Mouse (Mus musculus) adipocyte (in vitro differentiated cells): ENCODE measurements at regions not wholly inside any gene's neighbourhood (a gene's known extent, or its start where the extent isn't known, plus 50 kb on each side); places are given as distances from the start of the nearest gene placed in this dataset.
"Not testable (repeated sequence)": the region's sequence is repeated elsewhere in the genome, so short reads cannot be mapped to it uniquely, and the experiment has no call there.

Source experiments
- DNase-seq: peaks from one replicate; pipeline ENCODE4 v3.0.0-alpha.2; 2016; ENCODE audit warnings: low spot score

DNA sequence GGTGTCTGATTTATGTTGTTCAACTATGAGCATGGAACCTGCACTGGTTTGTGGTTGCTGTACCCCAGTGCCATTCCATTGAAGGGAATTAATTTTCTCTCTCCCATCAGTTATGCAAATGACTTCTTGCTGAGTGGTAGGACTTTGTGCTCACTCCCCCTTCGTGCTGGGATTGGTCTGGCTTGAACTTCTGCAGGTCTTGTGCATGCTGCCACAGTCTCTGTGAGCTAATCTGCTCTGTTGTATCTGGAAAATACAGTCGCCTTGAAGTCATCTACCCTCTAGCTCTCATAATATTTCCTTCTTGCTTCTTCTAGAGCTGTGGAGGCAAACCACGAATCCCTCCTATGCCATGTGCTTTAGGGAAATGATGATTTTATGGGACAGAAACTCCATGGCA, 243.6 kb upstream of the Dpp6 start:
- no peak for DNase-seq

- DNase-seq, result no peak
Observed at GRCm38 (mm10) chr5:26586108-26586507, 230.9 kb upstream of the Dpp6 start.

DNA sequence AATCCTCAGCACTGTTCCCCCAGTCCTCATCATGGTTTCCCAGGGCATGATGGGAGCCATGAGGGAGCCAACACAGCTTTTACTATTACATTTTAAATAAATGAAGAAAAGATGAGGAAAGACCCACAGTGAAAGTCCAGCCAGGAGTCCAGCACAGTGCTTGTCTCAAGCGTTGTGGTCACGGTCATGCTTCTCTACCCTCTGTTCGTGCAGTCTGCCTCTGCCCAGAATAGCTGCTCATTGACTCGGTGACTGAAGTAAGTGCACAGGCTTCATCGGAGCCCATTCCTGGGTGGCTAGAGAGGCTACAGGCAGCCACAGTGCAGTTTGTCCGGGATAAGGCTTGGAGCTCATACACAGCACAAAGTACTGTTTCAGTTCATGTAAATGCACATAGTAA, 226.1 kb upstream of the Dpp6 start:
- DNase-seq, result no peak

DNA sequence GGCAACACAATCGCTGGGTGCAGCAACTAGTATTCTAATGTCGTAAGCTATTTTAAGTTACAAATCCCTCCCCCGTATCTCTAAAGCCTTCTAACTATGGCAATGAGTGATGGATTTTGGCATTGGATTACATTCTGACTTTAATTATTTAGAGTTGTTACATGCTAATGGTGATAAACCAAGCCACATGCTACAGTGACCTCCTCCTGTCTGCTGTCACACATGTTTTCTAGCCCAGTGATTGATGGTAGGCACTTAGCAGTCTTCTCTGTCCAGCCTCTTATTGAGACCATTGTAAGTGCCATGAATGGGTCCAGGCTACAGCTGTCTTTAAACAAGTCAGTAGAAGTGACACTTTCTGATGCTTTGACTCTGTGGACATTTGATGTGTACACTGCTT, 224.7 kb upstream of the Dpp6 start:
- no peak for DNase-seq

- DNase-seq, result no peak
Observed at GRCm38 (mm10) chr5:26597991-26598390, 219.0 kb upstream of the Dpp6 start.

- DNase-seq, result no peak
Observed at GRCm38 (mm10) chr5:26619272-26619671, 197.7 kb upstream of the Dpp6 start.

GRCm38 (mm10) chr5:26622116-26622515, 194.9 kb upstream of the Dpp6 start:
- DNase-seq, result no peak

GRCm38 (mm10) chr5:26671478-26671877, 145.5 kb upstream of the Dpp6 start:
- no peak for DNase-seq

DNA sequence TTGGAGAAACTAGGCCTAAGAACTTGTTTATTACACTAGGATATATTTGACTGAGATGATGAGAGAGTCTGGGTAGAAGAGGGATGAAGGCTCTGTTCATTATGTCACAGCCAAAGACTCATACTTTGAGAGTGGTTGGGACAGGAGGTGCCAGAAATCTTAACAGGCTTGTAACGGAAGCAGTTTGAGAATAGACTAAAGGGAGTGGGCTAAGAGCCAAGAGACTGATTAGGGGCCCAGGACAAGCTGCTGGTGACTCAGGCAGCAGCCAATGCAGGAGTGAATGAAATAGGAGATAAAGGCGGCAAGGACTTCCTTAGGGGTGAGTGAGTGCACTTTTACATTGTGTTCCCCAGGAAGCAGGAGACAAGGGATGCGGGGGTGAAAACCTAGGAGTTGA, 127.2 kb upstream of the Dpp6 start:
- DNase-seq, result no peak

DNA sequence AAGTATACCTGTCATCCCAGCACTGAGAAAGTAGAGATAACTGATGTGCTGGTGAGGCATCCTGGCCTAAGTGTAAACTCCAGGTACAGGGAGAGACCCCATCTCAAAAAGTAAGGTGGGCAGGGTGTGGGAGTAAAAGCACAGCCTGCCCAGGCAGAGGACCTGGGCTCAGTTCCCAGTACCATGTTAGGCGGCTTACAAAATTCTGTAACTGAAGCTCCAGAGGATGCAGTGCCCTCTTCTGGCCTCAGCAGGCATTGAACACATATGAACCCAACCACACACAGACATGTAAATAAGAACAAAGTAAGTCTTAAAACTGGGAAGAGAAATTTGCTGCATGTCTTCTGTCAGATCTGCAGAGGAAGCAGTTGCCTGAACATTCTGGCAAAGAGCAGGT, 125.9 kb upstream of the Dpp6 start:
- no peak for DNase-seq

GRCm38 (mm10) chr5:26692013-26692412, 125.0 kb upstream of the Dpp6 start:
- DNase-seq, result no peak

GRCm38 (mm10) chr5:26703621-26704020, 113.4 kb upstream of the Dpp6 start:
- DNase-seq, result not testable (repeated sequence)

DNA sequence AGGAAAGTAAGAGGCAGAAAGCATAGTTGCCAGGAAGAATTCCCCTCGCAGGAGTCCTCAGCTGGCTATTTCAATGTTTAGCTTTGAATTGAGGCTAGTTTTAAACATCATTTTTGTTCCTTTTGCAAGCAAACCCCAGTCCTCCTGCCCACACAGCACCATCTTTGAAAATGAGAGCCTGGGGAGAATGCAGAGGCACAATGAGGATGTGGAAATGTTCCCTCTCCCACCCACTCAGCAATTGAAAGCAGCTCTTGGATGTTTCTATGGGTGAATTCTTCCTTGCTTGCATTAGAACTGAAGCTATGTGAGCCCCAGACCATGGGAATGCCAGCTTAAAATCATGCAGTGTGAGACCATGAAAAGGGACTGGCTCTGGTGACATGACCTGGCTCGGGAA, 109.3 kb upstream of the Dpp6 start:
- DNase-seq, result no peak

GRCm38 (mm10) chr5:26724491-26724890, 92.5 kb upstream of the Dpp6 start:
- DNase-seq, result no peak

- DNase-seq, result no peak
Observed at GRCm38 (mm10) chr5:26725953-26726352, 91.0 kb upstream of the Dpp6 start.

- DNase-seq, result not testable (repeated sequence)
Observed at GRCm38 (mm10) chr5:26751196-26751595, 65.8 kb upstream of the Dpp6 start.

GRCm38 (mm10) chr5:26751601-26752305, 65.2 kb upstream of the Dpp6 start:
- not testable (repeated sequence) for DNase-seq

DNA sequence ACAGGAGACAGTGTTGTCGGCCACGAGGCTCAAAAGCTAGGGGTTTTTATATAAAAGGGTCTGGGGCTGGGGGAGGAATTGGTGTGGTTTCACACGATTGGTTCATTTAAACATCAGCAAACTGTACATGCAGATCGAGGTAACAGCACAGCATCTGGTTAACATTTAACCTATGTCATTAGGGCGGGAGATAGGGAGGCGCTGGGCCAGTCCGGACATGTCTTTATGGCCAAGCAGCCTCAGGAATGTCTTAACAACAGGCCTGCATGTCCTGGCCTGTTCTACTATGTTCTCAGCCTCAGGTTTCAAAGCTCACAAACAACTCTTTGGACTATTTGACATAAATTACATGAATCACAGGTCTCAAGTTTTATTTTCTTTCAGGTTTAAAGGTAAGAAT, 62.9 kb upstream of the Dpp6 start:
- not testable (repeated sequence) for DNase-seq
